12 mouse cellular contexts compared by ENCODE assay signal in the genomic region with DNA sequence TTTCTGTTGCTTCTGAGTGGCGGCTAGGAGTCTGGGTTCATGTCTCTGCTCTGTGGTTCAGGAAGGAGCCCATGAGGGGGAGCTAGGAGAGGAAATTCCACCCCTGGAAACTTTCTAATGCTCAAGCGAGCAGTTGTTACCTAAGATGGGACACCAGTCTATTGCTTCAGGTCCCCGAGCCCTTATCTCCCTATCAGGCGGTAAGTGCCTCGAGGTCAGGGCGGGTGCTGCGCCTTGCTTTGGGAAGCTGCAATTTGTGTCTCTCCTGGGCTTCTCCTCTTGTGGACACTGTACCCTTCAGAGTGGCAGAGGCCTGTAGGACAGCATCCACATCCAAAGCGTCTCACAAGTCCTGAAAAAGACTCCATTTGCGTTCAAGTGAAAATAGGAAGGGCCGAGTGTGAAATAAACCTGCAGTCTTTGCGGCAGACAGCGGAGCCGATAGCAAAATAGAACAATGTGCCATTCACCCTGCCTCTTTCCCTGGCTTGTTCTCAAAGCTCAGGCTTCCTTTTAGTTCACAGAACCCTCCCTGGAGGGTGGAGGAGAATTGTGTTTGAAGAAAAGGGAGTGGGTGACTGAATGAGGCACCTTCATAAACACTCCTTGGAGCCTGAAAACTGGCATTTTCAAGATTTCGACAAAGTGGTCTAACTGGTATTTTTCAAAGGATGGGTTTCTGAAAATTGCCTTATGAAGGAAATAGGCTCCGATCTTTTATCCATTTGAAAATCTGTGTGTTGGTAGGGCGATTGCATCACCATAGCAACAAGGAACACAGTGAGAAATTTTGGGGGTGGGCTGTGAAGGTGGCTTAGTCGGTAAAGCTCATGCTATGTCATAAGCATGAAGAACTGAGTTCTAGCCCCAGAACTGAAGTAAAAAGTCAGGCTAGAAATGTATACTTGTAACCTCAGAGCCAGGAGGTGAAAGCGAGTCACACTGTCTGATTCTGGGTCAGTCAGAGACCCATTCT.
DNase-seq lines count a peak whose midpoint lies in the region; ATAC-seq lines count a peak whose summit lies in the region.
"Had no signal": no experiment of that assay in that cellular context is flagged by ENCODE, and none has a peak within 500 bp of the region (broad histone marks: within the 10 kb centered on the region; RNA-seq: fewer than 3 reads in every experiment).

No protein-coding gene starts in this region.

- H3K9ac ChIP-seq in lung, embryonic 15.5 days, result no peak overlapping the region
- no peak overlapping the region for H3K9ac ChIP-seq in intestine, embryonic 15.5 days
- no peak overlapping the region for H3K9ac ChIP-seq in stomach, embryonic 15.5 days
- H3K9ac ChIP-seq: heart, embryonic 13.5 days had no signal

- H3K4me3 ChIP-seq in lung, embryonic 15.5 days, result no peak overlapping the region
- H3K4me3 ChIP-seq in forebrain, embryonic 10.5 days, result no peak overlapping the region
- no peak overlapping the region for H3K4me3 ChIP-seq in intestine, embryonic 15.5 days (replicated peaks)
- no peak overlapping the region for H3K4me3 ChIP-seq in stomach, embryonic 15.5 days (replicated peaks)
- H3K4me3 ChIP-seq: erythroblast, embryonic 14.5 days; heart, embryonic 13.5 days; limb, embryonic 10.5 days had no signal

- no peak for DNase-seq in lung, adult 18-20 months
- peak; percentile 30 for DNase-seq in forebrain, embryonic 10.5 days (ENCODE audit: extremely low spot score, low spot score)
- no peak for DNase-seq in layer of hippocampus, postnatal 10 days (ENCODE audit: low spot score in 2 of 2)
- DNase-seq in T-cell, adult 2 months (ENCODE audit: low spot score), result no peak
- DNase-seq: kidney, postnatal 4 days; right cerebral cortex, postnatal 14 days had no signal

- peak overlapping the region; percentile 7 for H3K4me2 ChIP-seq in lung, embryonic 15.5 days
- H3K4me2 ChIP-seq in intestine, embryonic 15.5 days (replicated peaks), result peak overlapping the region; percentile 38
- peak overlapping the region; percentile 30 for H3K4me2 ChIP-seq in stomach, embryonic 15.5 days
- H3K4me2 ChIP-seq: heart, embryonic 13.5 days had no signal

- peak; percentile 52; the same call in 1 of the 2 replicates for ATAC-seq in lung, embryonic 15.5 days (ENCODE audit: borderline replicate concordance, extremely low read depth, low FRiP score, low TSS enrichment)
- ATAC-seq in intestine, embryonic 15.5 days, result peak; percentile 73
- ATAC-seq in stomach, embryonic 15.5 days (ENCODE audit: insufficient read depth, low FRiP score, low read depth), result peak; percentile 48; the same call in 1 of the 2 replicates

- H3K27me3 ChIP-seq in lung, embryonic 15.5 days, result no peaks in the 10 kb centered on the region
- no peaks in the 10 kb centered on the region for H3K27me3 ChIP-seq in forebrain, embryonic 10.5 days (ENCODE audit: poor library complexity, severe bottlenecking)
- no peaks in the 10 kb centered on the region for H3K27me3 ChIP-seq in intestine, embryonic 15.5 days (replicated peaks)
- H3K27me3 ChIP-seq in stomach, embryonic 15.5 days (replicated peaks), result no peaks in the 10 kb centered on the region
- H3K27me3 ChIP-seq: heart, embryonic 13.5 days had no signal

- H3K4me1 ChIP-seq in lung, embryonic 15.5 days, result peaks cover 20% of the 10 kb centered on the region
- peaks cover 35% of the 10 kb centered on the region for H3K4me1 ChIP-seq in forebrain, embryonic 10.5 days
- H3K4me1 ChIP-seq in intestine, embryonic 15.5 days (replicated peaks), result 0 out of 2 replicates have a peak, but pooled peaks cover 6% of the 10 kb centered on the region
- H3K4me1 ChIP-seq in stomach, embryonic 15.5 days, result no peaks in the 10 kb centered on the region

- peak overlapping the region; percentile 94 for H3K27ac ChIP-seq in lung, embryonic 15.5 days
- H3K27ac ChIP-seq in forebrain, embryonic 10.5 days, result peak overlapping the region; percentile 87
- H3K27ac ChIP-seq in intestine, embryonic 15.5 days, result peak overlapping the region; percentile 48; the same call in 1 of the 2 replicates
- peak overlapping the region; percentile 77 for H3K27ac ChIP-seq in stomach, embryonic 15.5 days
- H3K27ac ChIP-seq: heart, embryonic 13.5 days; limb, embryonic 10.5 days had no signal

- 41% methylated on average over 18 of the region's 18 CpGs for WGBS in lung, embryonic 15.5 days
- WGBS in forebrain, embryonic 10.5 days, result 44% methylated on average over 18 of the region's 18 CpGs
- WGBS in intestine, embryonic 15.5 days, result 50% methylated on average over 18 of the region's 18 CpGs
- WGBS in stomach, embryonic 15.5 days, result 54% methylated on average over 18 of the region's 18 CpGs

- H3K36me3 ChIP-seq in lung, embryonic 15.5 days, result no peaks in the 10 kb centered on the region
- no peaks in the 10 kb centered on the region for H3K36me3 ChIP-seq in forebrain, embryonic 10.5 days (replicated peaks)
- H3K36me3 ChIP-seq in intestine, embryonic 15.5 days, result no peaks in the 10 kb centered on the region
- no peaks in the 10 kb centered on the region for H3K36me3 ChIP-seq in stomach, embryonic 15.5 days
- H3K36me3 ChIP-seq: heart, embryonic 13.5 days; limb, embryonic 10.5 days had no signal

- H3K9me3 ChIP-seq in lung, embryonic 15.5 days, result no peaks in the 10 kb centered on the region
- H3K9me3 ChIP-seq in forebrain, embryonic 10.5 days, result 0 out of 2 replicates have a peak, but pooled peaks cover 4% of the 10 kb centered on the region
- H3K9me3 ChIP-seq in intestine, embryonic 15.5 days, result no peaks in the 10 kb centered on the region
- H3K9me3 ChIP-seq in stomach, embryonic 15.5 days, result no peaks in the 10 kb centered on the region
- H3K9me3 ChIP-seq: heart, embryonic 13.5 days; limb, embryonic 10.5 days had no signal
